Mouse (Mus musculus): ENCODE measurements around the gene Tmem79. TPM values are rescaled to one million over a fixed set of nuclear protein-coding genes. Genes with fewer than 3 reads are reported as not detected.

The Tmem79 gene
- total and polyA plus RNA-seq, 3 experiments: 1.1 to 3.8 (median 2.7) TPM

GRCm38 (mm10) chr3:88331282-88331681 lies 4.7 kb downstream of the Tmem79 start:
- ATAC-seq (ENCODE audit: extremely low read depth, insufficient number of reproducible peaks, low FRiP score, poor library complexity, severe bottlenecking) (no peak), DNase-seq (ENCODE audit: low spot score) (peak; percentile 62)
- Histone ChIP-seq H3K4me3 (ENCODE audit: low read depth, low read length) (no peak overlapping the region), H3K4me1 (ENCODE audit: insufficient read depth, low read depth, low read length) (peaks cover 37% of the 10 kb centered on the region), H3K36me3 (replicated peaks) (peaks cover 68% of the 10 kb centered on the region), H3K27me3 (ENCODE audit: insufficient read depth, low read length) (no peaks in the 10 kb centered on the region), H3K9me3 (replicated peaks) (no peaks in the 10 kb centered on the region)
- no peak for TF ChIP-seq POLR2AphosphoS5 (IDR thresholded peaks at IDR 0.05; ENCODE audit: insufficient replicate concordance, low read depth, low read length)
- TF ChIP-seq GATA2 (IDR thresholded peaks at IDR 0.05; ENCODE audit: borderline replicate concordance, low read depth, low read length): no peak
- TF ChIP-seq TAL1 (conservative IDR thresholded peaks at IDR 0.05; ENCODE audit: low read depth, low read length): no peak
- TF ChIP-seq CTCF (IDR thresholded peaks at IDR 0.05; ENCODE audit: low read depth, low read length): peak; percentile 38
- no peak for TF ChIP-seq GATA1 (IDR thresholded peaks at IDR 0.05; ENCODE audit: borderline replicate concordance, low read length)

GRCm38 (mm10) chr3:88328956-88329355 lies 7.0 kb downstream of the Tmem79 start:
- peaks cover 72% of the 10 kb centered on the region for H3K36me3 ChIP-seq (replicated peaks)
- no peak for ATAC-seq (ENCODE audit: extremely low read depth, insufficient number of reproducible peaks, low FRiP score, poor library complexity, severe bottlenecking)
- TF ChIP-seq TAL1 (conservative IDR thresholded peaks at IDR 0.05; ENCODE audit: low read depth, low read length): no peak
- no peak for TF ChIP-seq CTCF (IDR thresholded peaks at IDR 0.05; ENCODE audit: low read depth, low read length)
- TF ChIP-seq GATA2 (IDR thresholded peaks at IDR 0.05; ENCODE audit: borderline replicate concordance, low read depth, low read length): no peak
- no peak for TF ChIP-seq POLR2AphosphoS5 (IDR thresholded peaks at IDR 0.05; ENCODE audit: insufficient replicate concordance, low read depth, low read length)
- TF ChIP-seq GATA1 (IDR thresholded peaks at IDR 0.05; ENCODE audit: borderline replicate concordance, low read length): no peak
- no peaks in the 10 kb centered on the region for H3K9me3 ChIP-seq (replicated peaks)
- no peaks in the 10 kb centered on the region for H3K27me3 ChIP-seq (ENCODE audit: insufficient read depth, low read length)
- no peak overlapping the region for H3K4me3 ChIP-seq (ENCODE audit: low read depth, low read length)
- peaks cover 41% of the 10 kb centered on the region for H3K4me1 ChIP-seq (ENCODE audit: insufficient read depth, low read depth, low read length)
- no peak for DNase-seq (ENCODE audit: low spot score)

GRCm38 (mm10) chr3:88324951-88325405 lies 11.0 kb downstream of the Tmem79 start, which contains the start of gene Glmp:
Glmp (plus strand) TSS chr3:88325023.
- Histone ChIP-seq H3K9me3 (replicated peaks) (no peaks in the 10 kb centered on the region), H3K27me3 (ENCODE audit: insufficient read depth, low read length) (no peaks in the 10 kb centered on the region), H3K4me1 (ENCODE audit: insufficient read depth, low read depth, low read length) (peaks cover 32% of the 10 kb centered on the region), H3K36me3 (replicated peaks) (peaks cover 85% of the 10 kb centered on the region), H3K4me3 (ENCODE audit: low read depth, low read length) (peak within 1 kb of the TSS; percentile 71)
- peak; percentile 78 for DNase-seq (ENCODE audit: low spot score)
- peak; percentile 72 for ATAC-seq (ENCODE audit: extremely low read depth, insufficient number of reproducible peaks, low FRiP score, poor library complexity, severe bottlenecking)
- TF ChIP-seq GATA1 (IDR thresholded peaks at IDR 0.05; ENCODE audit: borderline replicate concordance, low read length) (no peak), TAL1 (conservative IDR thresholded peaks at IDR 0.05; ENCODE audit: low read depth, low read length) (no peak), GATA2 (IDR thresholded peaks at IDR 0.05; ENCODE audit: borderline replicate concordance, low read depth, low read length) (no peak), POLR2AphosphoS5 (IDR thresholded peaks at IDR 0.05; ENCODE audit: insufficient replicate concordance, low read depth, low read length) (no peak), CTCF (IDR thresholded peaks at IDR 0.05; ENCODE audit: low read depth, low read length) (no peak)

- Histone ChIP-seq H3K36me3 (replicated peaks) (peaks cover 65% of the 10 kb centered on the region), H3K9me3 (replicated peaks) (no peaks in the 10 kb centered on the region), H3K4me3 (ENCODE audit: low read depth, low read length) (no peak overlapping the region), H3K27me3 (ENCODE audit: insufficient read depth, low read length) (no peaks in the 10 kb centered on the region), H3K4me1 (ENCODE audit: insufficient read depth, low read depth, low read length) (peaks cover 33% of the 10 kb centered on the region)
- TF ChIP-seq TAL1 (conservative IDR thresholded peaks at IDR 0.05; ENCODE audit: low read depth, low read length): peak; percentile 45
- TF ChIP-seq GATA1 (IDR thresholded peaks at IDR 0.05; ENCODE audit: borderline replicate concordance, low read length): no peak
- no peak for ATAC-seq (ENCODE audit: extremely low read depth, insufficient number of reproducible peaks, low FRiP score, poor library complexity, severe bottlenecking)
- no peak for DNase-seq (ENCODE audit: low spot score)
Measured at GRCm38 (mm10) chr3:88299172-88299571, 36.8 kb downstream of the Tmem79 start.

GRCm38 (mm10) chr3:88297321-88297851 lies 38.6 kb downstream of the Tmem79 start:
- no peak for TF ChIP-seq TAL1 (conservative IDR thresholded peaks at IDR 0.05; ENCODE audit: low read depth, low read length)
- TF ChIP-seq POLR2AphosphoS5 (IDR thresholded peaks at IDR 0.05; ENCODE audit: insufficient replicate concordance, low read depth, low read length): no peak
- no peak for TF ChIP-seq GATA2 (IDR thresholded peaks at IDR 0.05; ENCODE audit: borderline replicate concordance, low read depth, low read length)
- no peak for TF ChIP-seq GATA1 (IDR thresholded peaks at IDR 0.05; ENCODE audit: borderline replicate concordance, low read length)
- no peak for TF ChIP-seq CTCF (IDR thresholded peaks at IDR 0.05; ENCODE audit: low read depth, low read length)
- peak overlapping the region; percentile 74 for H3K4me3 ChIP-seq (ENCODE audit: low read depth, low read length)
- no peaks in the 10 kb centered on the region for H3K9me3 ChIP-seq (replicated peaks)
- no peaks in the 10 kb centered on the region for H3K27me3 ChIP-seq (ENCODE audit: insufficient read depth, low read length)
- ATAC-seq (ENCODE audit: extremely low read depth, insufficient number of reproducible peaks, low FRiP score, poor library complexity, severe bottlenecking) (no peak), DNase-seq (ENCODE audit: low spot score) (peak; percentile 11)
- H3K4me1 ChIP-seq (ENCODE audit: insufficient read depth, low read depth, low read length): peaks cover 32% of the 10 kb centered on the region
- H3K36me3 ChIP-seq (replicated peaks): peaks cover 58% of the 10 kb centered on the region

GRCm38 (mm10) chr3:88296561-88297318 lies 39.2 kb downstream of the Tmem79 start, which contains the start of the genes Tsacc and Cct3:
Tsacc (minus strand) TSS chr3:88296999.
Cct3 (plus strand) TSS chr3:88297116.
- no peak for TF ChIP-seq GATA2 (IDR thresholded peaks at IDR 0.05; ENCODE audit: borderline replicate concordance, low read depth, low read length)
- peak; percentile 29; the same call in 1 of the 2 replicates for TF ChIP-seq POLR2AphosphoS5 (IDR thresholded peaks at IDR 0.05; ENCODE audit: insufficient replicate concordance, low read depth, low read length)
- DNase-seq (ENCODE audit: low spot score) (peak; percentile 89), ATAC-seq (ENCODE audit: extremely low read depth, insufficient number of reproducible peaks, low FRiP score, poor library complexity, severe bottlenecking) (peak; percentile 88)
- H3K27me3 ChIP-seq (ENCODE audit: insufficient read depth, low read length): no peaks in the 10 kb centered on the region
- H3K36me3 ChIP-seq (replicated peaks): peaks cover 53% of the 10 kb centered on the region
- no peaks in the 10 kb centered on the region for H3K9me3 ChIP-seq (replicated peaks)
- peak within 1 kb of the TSS; percentile 74 for H3K4me3 ChIP-seq (ENCODE audit: low read depth, low read length)
- H3K4me1 ChIP-seq (ENCODE audit: insufficient read depth, low read depth, low read length): peaks cover 30% of the 10 kb centered on the region
